Mouse (Mus musculus): Measurements from ENCODE around the gene Spi1. TPM values are rescaled to one million over a fixed set of nuclear protein-coding genes. Genes with fewer than 3 reads are reported as not detected.
"Not testable (repeated sequence)": the region's sequence is repeated elsewhere in the genome, so short reads cannot be mapped to it uniquely, and the experiment has no call there.

Spi1 gene
- 16.6 and 18.2 TPM in 2 replicates for polyA plus RNA-seq (2015; fragmentation: Nextera tagmentation; extraction: Ambion mirVana)

GRCm38 (mm10) chr2:91081775-91082695 is at the start of gene Spi1:
Gene Spi1, plus strand, starts transcription at chr2:91082390.
- Histone ChIP-seq H3K4me3 (ENCODE audit: low read depth, low read length) (peak within 1 kb of the TSS; percentile 15), H3K9me3 (replicated peaks; ENCODE audit: control insufficient read depth, low read length) (no peaks in the 10 kb centered on the region), H3K36me3 (ENCODE audit: control insufficient read depth, insufficient read depth) (no peaks in the 10 kb centered on the region), H3K4me1 (ENCODE audit: control insufficient read depth, low read depth, low read length) (peaks cover 11% of the 10 kb centered on the region), H3K27me3 (ENCODE audit: control insufficient read depth, insufficient read depth, low read depth, low read length) (no peaks in the 10 kb centered on the region), H3K4me2 (ENCODE audit: low read depth, low read length) (peak within 1 kb of the TSS; percentile 19), H3K9ac (ENCODE audit: low read depth, low read length) (peak within 1 kb of the TSS; percentile 22; the same call in 1 of the 2 replicates), H3K27ac (ENCODE audit: low read length) (peak within 1 kb of the TSS; percentile 84)
- 0 out of 2 replicates have a peak, but pooled peaks have one; percentile 1 for ATAC-seq (ENCODE audit: low read depth)
- WGBS (ENCODE audit: insufficient replicate concordance), result 45% methylated on average over 13 of the region's 13 CpGs

GRCm38 (mm10) chr2:91033000-91033399 is 49.2 kb upstream of the Spi1 start:
- ATAC-seq (ENCODE audit: low read depth), result no peak

GRCm38 (mm10) chr2:91035385-91035784 is 46.8 kb upstream of the Spi1 start, which contains the start of gene Rapsn:
Gene Rapsn, plus strand, starts transcription at chr2:91035620.
- no peak within 1 kb of the TSS for H3K27ac ChIP-seq (ENCODE audit: low read length)
- 65% methylated on average over 9 of the region's 9 CpGs for WGBS (ENCODE audit: insufficient replicate concordance)
- H3K9me3 ChIP-seq (replicated peaks; ENCODE audit: control insufficient read depth, low read length), result no peaks in the 10 kb centered on the region
- no peak within 1 kb of the TSS for H3K4me2 ChIP-seq (ENCODE audit: low read depth, low read length)
- no peak within 1 kb of the TSS for H3K4me3 ChIP-seq (ENCODE audit: low read depth, low read length)
- ATAC-seq (ENCODE audit: low read depth), result no peak
- H3K36me3 ChIP-seq (ENCODE audit: control insufficient read depth, insufficient read depth), result no peaks in the 10 kb centered on the region
- H3K9ac ChIP-seq (ENCODE audit: low read depth, low read length), result no peak within 1 kb of the TSS
- H3K4me1 ChIP-seq (ENCODE audit: control insufficient read depth, low read depth, low read length), result no peaks in the 10 kb centered on the region
- no peaks in the 10 kb centered on the region for H3K27me3 ChIP-seq (ENCODE audit: control insufficient read depth, insufficient read depth, low read depth, low read length)

More at GRCm38 (mm10) chr2:91033000-91033399, 49.2 kb upstream of the Spi1 start:
- no peak overlapping the region for H3K9ac ChIP-seq (ENCODE audit: low read depth, low read length)
- H3K27ac ChIP-seq (ENCODE audit: low read length), result no peak overlapping the region
- H3K27me3 ChIP-seq (ENCODE audit: control insufficient read depth, insufficient read depth, low read depth, low read length), result no peaks in the 10 kb centered on the region
- no peak overlapping the region for H3K4me3 ChIP-seq (ENCODE audit: low read depth, low read length)
- peaks cover 9% of the 10 kb centered on the region for H3K4me1 ChIP-seq (ENCODE audit: control insufficient read depth, low read depth, low read length)
- no peak overlapping the region for H3K4me2 ChIP-seq (ENCODE audit: low read depth, low read length)
- no peaks in the 10 kb centered on the region for H3K9me3 ChIP-seq (replicated peaks; ENCODE audit: control insufficient read depth, low read length)
- H3K36me3 ChIP-seq (ENCODE audit: control insufficient read depth, insufficient read depth), result no peaks in the 10 kb centered on the region
- WGBS (ENCODE audit: insufficient replicate concordance), result 12% methylated on average over 3 of the region's 3 CpGs

GRCm38 (mm10) chr2:91041786-91042185 is 40.4 kb upstream of the Spi1 start:
- Histone ChIP-seq H3K36me3 (ENCODE audit: control insufficient read depth, insufficient read depth) (no peaks in the 10 kb centered on the region), H3K9ac (ENCODE audit: low read depth, low read length) (no peak overlapping the region), H3K4me2 (ENCODE audit: low read depth, low read length) (no peak overlapping the region), H3K27ac (ENCODE audit: low read length) (no peak overlapping the region), H3K9me3 (replicated peaks; ENCODE audit: control insufficient read depth, low read length) (no peaks in the 10 kb centered on the region), H3K4me3 (ENCODE audit: low read depth, low read length) (no peak overlapping the region), H3K4me1 (ENCODE audit: control insufficient read depth, low read depth, low read length) (peaks cover 7% of the 10 kb centered on the region), H3K27me3 (ENCODE audit: control insufficient read depth, insufficient read depth, low read depth, low read length) (no peaks in the 10 kb centered on the region)
- no peak for ATAC-seq (ENCODE audit: low read depth)
- 70% methylated on average over 8 of the region's 8 CpGs for WGBS (ENCODE audit: insufficient replicate concordance)

GRCm38 (mm10) chr2:91042651-91043398 is 39.4 kb upstream of the Spi1 start:
- Histone ChIP-seq H3K27me3 (ENCODE audit: control insufficient read depth, insufficient read depth, low read depth, low read length) (no peaks in the 10 kb centered on the region), H3K4me2 (ENCODE audit: low read depth, low read length) (no peak overlapping the region; the same call in 1 of the 2 replicates), H3K9ac (ENCODE audit: low read depth, low read length) (no peak overlapping the region), H3K4me1 (ENCODE audit: control insufficient read depth, low read depth, low read length) (peaks cover 7% of the 10 kb centered on the region), H3K4me3 (ENCODE audit: low read depth, low read length) (no peak overlapping the region), H3K27ac (ENCODE audit: low read length) (no peak overlapping the region), H3K9me3 (replicated peaks; ENCODE audit: control insufficient read depth, low read length) (no peaks in the 10 kb centered on the region), H3K36me3 (ENCODE audit: control insufficient read depth, insufficient read depth) (no peaks in the 10 kb centered on the region)
- WGBS (ENCODE audit: insufficient replicate concordance), result 43% methylated on average over 21 of the region's 21 CpGs
- peak; percentile 25; the same call in 1 of the 2 replicates for ATAC-seq (ENCODE audit: low read depth)

- Histone ChIP-seq H3K9ac (ENCODE audit: low read depth, low read length) (no peak overlapping the region), H3K36me3 (ENCODE audit: control insufficient read depth, insufficient read depth) (no peaks in the 10 kb centered on the region), H3K4me1 (ENCODE audit: control insufficient read depth, low read depth, low read length) (peaks cover 7% of the 10 kb centered on the region), H3K27me3 (ENCODE audit: control insufficient read depth, insufficient read depth, low read depth, low read length) (no peaks in the 10 kb centered on the region), H3K9me3 (replicated peaks; ENCODE audit: control insufficient read depth, low read length) (no peaks in the 10 kb centered on the region), H3K27ac (ENCODE audit: low read length) (no peak overlapping the region), H3K4me3 (ENCODE audit: low read depth, low read length) (no peak overlapping the region), H3K4me2 (ENCODE audit: low read depth, low read length) (no peak overlapping the region)
- ATAC-seq (ENCODE audit: low read depth), result no peak
- WGBS (ENCODE audit: insufficient replicate concordance), result 79% methylated on average over 13 of the region's 13 CpGs
Measured at GRCm38 (mm10) chr2:91044727-91045126, 37.5 kb upstream of the Spi1 start.

GRCm38 (mm10) chr2:91045805-91046204 is 36.4 kb upstream of the Spi1 start:
- WGBS (ENCODE audit: insufficient replicate concordance), result 48% methylated on average over 1 of the region's 1 CpGs
- not testable (repeated sequence) for H3K9me3 ChIP-seq (replicated peaks; ENCODE audit: control insufficient read depth, low read length); H3K36me3 ChIP-seq (ENCODE audit: control insufficient read depth, insufficient read depth); H3K27ac ChIP-seq (ENCODE audit: low read length); H3K4me3 ChIP-seq (ENCODE audit: low read depth, low read length); H3K4me1 ChIP-seq (ENCODE audit: control insufficient read depth, low read depth, low read length); H3K27me3 ChIP-seq (ENCODE audit: control insufficient read depth, insufficient read depth, low read depth, low read length); H3K9ac ChIP-seq (ENCODE audit: low read depth, low read length); H3K4me2 ChIP-seq (ENCODE audit: low read depth, low read length)
- ATAC-seq (ENCODE audit: low read depth), result peak; percentile 56

- Histone ChIP-seq H3K27ac (ENCODE audit: low read length) (no peak overlapping the region), H3K27me3 (ENCODE audit: control insufficient read depth, insufficient read depth, low read depth, low read length) (no peaks in the 10 kb centered on the region), H3K4me2 (ENCODE audit: low read depth, low read length) (no peak overlapping the region), H3K36me3 (ENCODE audit: control insufficient read depth, insufficient read depth) (no peaks in the 10 kb centered on the region), H3K9ac (ENCODE audit: low read depth, low read length) (no peak overlapping the region), H3K9me3 (replicated peaks; ENCODE audit: control insufficient read depth, low read length) (no peaks in the 10 kb centered on the region), H3K4me1 (ENCODE audit: control insufficient read depth, low read depth, low read length) (peaks cover 12% of the 10 kb centered on the region), H3K4me3 (ENCODE audit: low read depth, low read length) (no peak overlapping the region)
- 61% methylated on average over 9 of the region's 9 CpGs for WGBS (ENCODE audit: insufficient replicate concordance)
- ATAC-seq (ENCODE audit: low read depth), result no peak
Measured at GRCm38 (mm10) chr2:91047359-91047758, 34.8 kb upstream of the Spi1 start.
